Mouse (Mus musculus): ENCODE results near the gene Ifna11.
"Not testable (repeated sequence)": the region's sequence is repeated elsewhere in the genome, so short reads cannot be mapped to it uniquely, and the experiment has no call there.

DNA sequence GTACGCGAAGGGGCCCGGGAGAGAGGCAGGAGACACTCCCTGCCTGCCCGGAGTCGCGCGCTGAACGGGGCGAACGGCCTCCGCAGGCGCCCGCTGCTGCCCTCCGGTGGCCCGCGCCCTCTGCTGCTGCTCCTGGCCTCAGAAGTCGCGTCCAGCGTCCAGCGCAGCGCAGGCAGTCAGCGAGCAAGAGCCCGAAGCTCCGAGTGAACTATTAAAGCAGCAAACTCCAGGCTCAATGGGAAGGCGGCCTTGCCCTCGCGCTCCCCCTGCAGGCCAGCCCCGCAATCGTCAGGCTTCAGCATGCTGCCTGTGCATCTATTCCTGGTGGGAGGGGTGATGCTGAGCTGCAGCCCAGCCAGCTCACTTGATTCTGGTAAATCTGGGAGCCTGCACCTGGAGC is 40.2 kb upstream of the Ifna11 start, which contains the start of gene Gm13272:
- TF ChIP-seq CTCF (conservative IDR thresholded peaks at IDR 0.05; ENCODE audit: insufficient read depth, insufficient read length, low read depth, low read length); POLR2A (IDR thresholded peaks at IDR 0.05; ENCODE audit: low read depth, low read length): not testable (repeated sequence)

Data from kidney, adult 2 months (tissue).